Mouse (Mus musculus) embryonic facial prominence, embryonic 14.5 days (tissue): Measurements from ENCODE around the gene Map4k4. TPM values are rescaled to one million over a fixed set of nuclear protein-coding genes. Genes with fewer than 3 reads are reported as not detected.

Experiments
- ATAC-seq: fragments of 200-750 bp; cut with Nextera tagmentation; 2 replicates; pipeline ENCODE4 v1.8.0; 2017; ENCODE audit warnings: low read depth, moderate number of reproducible peaks, moderate TSS enrichment
- DNase-seq: peaks from one replicate; pipeline ENCODE4 v3.0.0-alpha.2; 2015; ENCODE audit warnings: low spot score
- H3K27ac ChIP-seq: fragments of 300-500 bp; sonication (generic); replicated peaks from 2 replicates; pipeline ENCODE4 v1.5.1; 2014; ENCODE audit warnings: low read depth, mild to moderate bottlenecking, low read length, moderate library complexity
- H3K27me3 ChIP-seq: fragments of 300-500 bp; sonication (generic); replicated peaks from 2 replicates; pipeline ENCODE4 v1.6.1; 2014; ENCODE audit warnings: low read length; ENCODE audit not compliant: control insufficient read depth, insufficient read depth
- H3K36me3 ChIP-seq: fragments of 300-500 bp; sonication (generic); 2 replicates; pipeline ENCODE4 v1.6.1; 2014; ENCODE audit warnings: low read length, mixed read lengths; ENCODE audit not compliant: control insufficient read depth, insufficient read depth
- H3K4me1 ChIP-seq: fragments of 300-500 bp; sonication (generic); 2 replicates; pipeline ENCODE4 v1.6.1; 2014; ENCODE audit warnings: antibody characterized with exemption, low read length; ENCODE audit not compliant: control insufficient read depth, insufficient read depth
- H3K4me2 ChIP-seq: fragments of 300-500 bp; sonication (generic); 2 replicates; pipeline ENCODE4 v1.6.1; 2014; ENCODE audit warnings: low read depth, mild to moderate bottlenecking, low read length, moderate library complexity, mixed read lengths
- H3K4me3 ChIP-seq: fragments of 300-500 bp; sonication (generic); 2 replicates; pipeline ENCODE4 v1.5.1; 2014; ENCODE audit warnings: low read depth, mild to moderate bottlenecking, low read length
- H3K9ac ChIP-seq: fragments of 300-500 bp; sonication (generic); 2 replicates; pipeline ENCODE4 v1.6.1; 2014; ENCODE audit warnings: low read depth, mild to moderate bottlenecking, low read length, moderate library complexity, mixed read lengths
- H3K9me3 ChIP-seq: fragments of 300-500 bp; sonication (generic); 2 replicates; pipeline ENCODE4 v1.6.1; 2016; ENCODE audit warnings: low read length; ENCODE audit not compliant: control insufficient read depth
- WGBS: fragments of 180-500 bp; shearing (Covaris S2); extraction: QIAGEN DNeasy Blood & Tissue Kit; methylation state at CpG from one replicate; pipeline ENCODE4 v1.1.7; 2014; 5-methylcytosine and 5-hydroxymethylcytosine counted together
- polyA plus RNA-seq: library from polyadenylated mRNA; unstranded; fragments of >200 nt; fragmentation: Nextera tagmentation; extraction: Ambion mirVana; gene quantifications from 2 replicates; pipeline ENCODE4 v1.2.1, GENCODE M21; 2014

The Map4k4 gene
- polyA plus RNA-seq, 1 experiment from 2014 or later = 27.8 TPM

DNA sequence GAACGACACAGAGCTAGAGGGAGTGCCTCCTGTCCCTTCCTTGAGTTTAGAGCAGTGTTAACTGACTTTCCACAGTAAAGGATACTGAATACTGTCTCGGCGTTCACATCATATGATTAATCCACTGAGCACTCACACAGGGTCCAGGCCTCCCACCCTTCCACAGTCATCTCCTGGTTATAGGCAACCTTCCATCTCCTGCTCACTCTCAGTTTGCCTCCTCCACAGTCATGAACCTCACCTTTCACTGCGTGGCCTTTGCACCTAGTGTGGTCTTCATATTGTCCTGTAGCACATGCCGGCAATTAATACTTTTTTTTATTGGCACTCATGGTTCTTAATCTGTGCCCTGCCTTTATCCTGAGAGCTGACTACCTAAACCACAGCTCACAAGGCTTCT is 128.9 kb downstream of the Map4k4 start:
- Histone ChIP-seq H3K4me3 (no peak overlapping the region), H3K27me3 (no peaks in the 10 kb centered on the region), H3K4me1 (no peaks in the 10 kb centered on the region), H3K9ac (no peak overlapping the region), H3K9me3 (no peaks in the 10 kb centered on the region), H3K36me3 (peaks cover 44% of the 10 kb centered on the region), H3K4me2 (no peak overlapping the region), H3K27ac (no peak overlapping the region)
- ATAC-seq (no peak), DNase-seq (no peak)
- 98% methylated on average over 5 of the region's 5 CpGs for WGBS

- peaks cover 36% of the 10 kb centered on the region for H3K36me3 ChIP-seq
- H3K27ac ChIP-seq = no peak overlapping the region
- H3K27me3 ChIP-seq = no peaks in the 10 kb centered on the region
- H3K4me2 ChIP-seq = no peak overlapping the region
- H3K9me3 ChIP-seq = no peaks in the 10 kb centered on the region
- DNase-seq (no peak), ATAC-seq (no peak)
- H3K9ac ChIP-seq = no peak overlapping the region
- H3K4me1 ChIP-seq = no peaks in the 10 kb centered on the region
- WGBS = 83% methylated on average over 14 of the region's 14 CpGs
- no peak overlapping the region for H3K4me3 ChIP-seq
Observed at GRCm38 (mm10) chr1:40030287-40030975, 129.7 kb downstream of the Map4k4 start.

GRCm38 (mm10) chr1:40030976-40031356 is 130.3 kb downstream of the Map4k4 start:
- Histone ChIP-seq H3K4me3 (no peak overlapping the region), H3K4me1 (no peaks in the 10 kb centered on the region), H3K27me3 (no peaks in the 10 kb centered on the region), H3K4me2 (no peak overlapping the region), H3K9me3 (no peaks in the 10 kb centered on the region), H3K27ac (no peak overlapping the region), H3K36me3 (peaks cover 31% of the 10 kb centered on the region), H3K9ac (no peak overlapping the region)
- DNase-seq (no peak), ATAC-seq (no peak)
- 94% methylated on average over 8 of the region's 8 CpGs for WGBS

DNA sequence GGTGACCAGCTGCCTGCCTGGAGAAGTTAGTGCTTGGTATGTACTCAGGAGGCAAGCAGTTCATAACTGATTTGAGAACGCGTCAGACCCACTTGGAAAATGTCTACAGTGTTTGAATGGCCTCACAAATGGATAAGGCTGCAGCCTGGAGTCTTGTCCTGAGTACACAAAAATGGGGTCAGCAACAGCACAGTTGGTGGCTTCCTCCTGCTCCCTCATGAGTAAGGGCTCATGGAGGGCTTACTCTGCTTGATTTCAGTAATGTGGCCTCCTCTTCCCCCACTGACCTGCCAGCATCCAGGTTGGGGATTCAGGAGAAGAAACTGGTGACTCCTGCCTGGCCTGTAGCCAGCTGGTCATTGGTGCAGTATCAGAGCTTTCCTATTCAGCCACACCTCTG is 130.9 kb downstream of the Map4k4 start:
- 75% methylated on average over 2 of the region's 2 CpGs for WGBS
- ATAC-seq = no peak
- DNase-seq = no peak
- peaks cover 24% of the 10 kb centered on the region for H3K36me3 ChIP-seq
- H3K4me3 ChIP-seq = no peak overlapping the region
- no peak overlapping the region for H3K27ac ChIP-seq
- H3K4me2 ChIP-seq = no peak overlapping the region
- no peaks in the 10 kb centered on the region for H3K9me3 ChIP-seq
- no peak overlapping the region for H3K9ac ChIP-seq
- H3K27me3 ChIP-seq = no peaks in the 10 kb centered on the region
- H3K4me1 ChIP-seq = no peaks in the 10 kb centered on the region

DNA sequence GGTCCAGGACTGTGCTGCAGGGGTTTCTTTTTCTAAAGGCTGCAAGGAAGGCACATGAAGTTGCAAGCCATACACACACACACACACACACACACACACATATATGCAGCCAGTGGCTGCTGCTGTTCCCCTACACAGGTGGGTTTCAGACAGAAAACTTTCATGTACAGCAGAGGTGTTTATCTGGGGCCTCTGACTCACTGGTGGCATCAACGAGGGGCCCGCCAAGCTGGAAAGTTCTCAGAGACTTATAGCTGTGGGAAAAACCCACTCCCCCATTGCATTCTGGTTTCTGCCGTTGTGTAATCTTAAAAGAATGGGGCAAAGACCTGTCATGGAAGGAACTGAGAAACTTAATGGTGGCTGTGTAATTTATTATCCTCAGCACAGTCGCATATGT is 132.6 kb downstream of the Map4k4 start:
- no peak for ATAC-seq
- no peaks in the 10 kb centered on the region for H3K4me1 ChIP-seq
- no peak for DNase-seq
- WGBS = 74% methylated on average over 4 of the region's 4 CpGs
- no peak overlapping the region for H3K4me3 ChIP-seq
- H3K9me3 ChIP-seq = no peaks in the 10 kb centered on the region
- H3K36me3 ChIP-seq = 0 out of 2 replicates have a peak, but pooled peaks cover 9% of the 10 kb centered on the region
- no peak overlapping the region for H3K9ac ChIP-seq
- no peak overlapping the region for H3K4me2 ChIP-seq
- no peaks in the 10 kb centered on the region for H3K27me3 ChIP-seq
- H3K27ac ChIP-seq = no peak overlapping the region

- Histone ChIP-seq H3K27ac (no peak overlapping the region), H3K9me3 (no peaks in the 10 kb centered on the region), H3K9ac (no peak overlapping the region), H3K27me3 (no peaks in the 10 kb centered on the region), H3K4me1 (no peaks in the 10 kb centered on the region), H3K4me2 (no peak overlapping the region), H3K36me3 (0 out of 2 replicates have a peak, but pooled peaks cover 3% of the 10 kb centered on the region), H3K4me3 (no peak overlapping the region)
- ATAC-seq = peak; percentile 56; the same call in 1 of the 2 replicates
- 47% methylated on average over 12 of the region's 12 CpGs for WGBS
- peak; percentile 62 for DNase-seq
Observed at GRCm38 (mm10) chr1:40033743-40034420, 133.2 kb downstream of the Map4k4 start.

DNA sequence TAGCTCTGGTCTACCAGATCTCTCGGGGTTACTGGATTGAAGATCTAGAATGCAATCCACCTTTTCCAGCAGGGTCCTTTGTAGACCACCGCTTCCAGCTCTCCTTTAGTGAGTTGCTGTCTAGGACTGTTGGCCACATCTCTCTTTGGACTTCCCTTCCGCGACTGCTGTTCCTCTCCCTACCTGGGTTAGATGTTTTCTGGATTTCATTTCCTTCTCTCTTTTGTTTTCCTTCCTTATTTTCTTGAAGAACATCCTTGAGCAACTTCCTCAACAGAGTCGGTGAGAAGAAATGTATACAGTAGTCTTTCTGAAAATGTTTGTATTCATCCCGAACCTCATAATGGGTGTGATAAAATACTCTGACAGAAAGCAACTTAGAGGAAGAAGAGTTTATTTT is 137.1 kb downstream of the Map4k4 start:
- DNase-seq = no peak
- no peaks in the 10 kb centered on the region for H3K4me1 ChIP-seq
- H3K4me3 ChIP-seq = no peak overlapping the region
- no peak overlapping the region for H3K4me2 ChIP-seq
- H3K9me3 ChIP-seq = no peaks in the 10 kb centered on the region
- H3K27me3 ChIP-seq = no peaks in the 10 kb centered on the region
- no peaks in the 10 kb centered on the region for H3K36me3 ChIP-seq
- WGBS = 86% methylated on average over 6 of the region's 6 CpGs
- no peak overlapping the region for H3K9ac ChIP-seq
- ATAC-seq = no peak
- no peak overlapping the region for H3K27ac ChIP-seq

DNA sequence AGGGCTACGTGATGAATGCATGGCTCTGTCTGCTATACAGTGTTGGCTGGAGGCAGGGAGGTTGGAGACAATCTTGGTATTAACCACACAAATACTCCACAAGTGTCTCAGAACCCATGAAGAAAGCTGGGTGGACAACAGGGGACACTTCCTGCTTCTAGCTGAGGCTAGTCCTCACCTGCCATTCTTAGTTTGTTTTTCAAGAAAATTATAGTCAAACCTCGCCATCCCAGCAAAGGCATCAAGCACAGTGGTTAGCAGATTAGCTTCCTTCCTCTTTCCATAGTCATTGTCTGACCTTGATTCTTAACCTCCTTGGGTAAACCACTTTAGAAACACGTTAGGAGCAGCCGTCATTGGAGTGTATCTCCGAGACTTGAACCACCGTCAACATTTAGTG is 145.0 kb downstream of the Map4k4 start:
- Histone ChIP-seq H3K4me3 (no peak overlapping the region), H3K27ac (no peak overlapping the region), H3K9me3 (no peaks in the 10 kb centered on the region), H3K27me3 (no peaks in the 10 kb centered on the region), H3K4me1 (no peaks in the 10 kb centered on the region), H3K4me2 (no peak overlapping the region), H3K36me3 (no peaks in the 10 kb centered on the region), H3K9ac (no peak overlapping the region)
- DNase-seq (no peak), ATAC-seq (no peak)
- 80% methylated on average over 6 of the region's 6 CpGs for WGBS

DNA sequence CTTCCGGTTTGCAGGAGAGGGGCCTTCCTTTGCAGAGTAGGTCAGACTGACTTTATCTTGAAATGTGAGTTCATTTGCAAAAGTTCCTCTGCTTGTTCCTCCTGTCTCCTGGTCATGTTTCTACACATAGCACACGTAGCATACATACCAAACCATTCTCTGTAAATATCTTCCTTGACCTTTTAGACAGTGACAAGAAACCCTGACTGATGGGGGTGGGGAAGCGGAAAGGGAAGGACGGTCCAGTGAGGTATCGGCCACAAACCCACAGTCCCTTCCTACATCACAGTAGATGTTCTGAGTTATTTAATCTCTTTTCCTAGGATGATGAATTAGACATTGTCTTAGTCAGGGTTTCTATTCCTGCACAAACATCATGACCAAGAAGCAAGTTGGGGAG is 145.9 kb downstream of the Map4k4 start:
- no peaks in the 10 kb centered on the region for H3K36me3 ChIP-seq
- no peak overlapping the region for H3K4me2 ChIP-seq
- H3K9me3 ChIP-seq = no peaks in the 10 kb centered on the region
- H3K4me3 ChIP-seq = no peak overlapping the region
- no peak overlapping the region for H3K27ac ChIP-seq
- H3K27me3 ChIP-seq = no peaks in the 10 kb centered on the region
- no peak overlapping the region for H3K9ac ChIP-seq
- ATAC-seq (no peak), DNase-seq (no peak)
- 80% methylated on average over 5 of the region's 5 CpGs for WGBS
- H3K4me1 ChIP-seq = no peaks in the 10 kb centered on the region
